Mouse (Mus musculus): ENCODE measurements around the gene Hist1h2af.
A peak's percentile ranks its signal among the peaks of the same experiment; 100 is the strongest.
"Not testable (repeated sequence)": the region's sequence is repeated elsewhere in the genome, so short reads cannot be mapped to it uniquely, and the experiment has no call there.

The Hist1h2af gene

GRCm38 (mm10) chr13:23535137-23536075, 1.7 kb downstream of the Hist1h2af start, which contains the start of gene Hist1h3g:
Gene Hist1h3g, plus strand, starts transcription at chr13:23535422.
- peak; percentile 73 to 82 for DNase-seq (ENCODE audit: low spot score in 2 of 2)

- DNase-seq (ENCODE audit: low spot score in 2 of 2), result no peak
These were observed 2.5 kb downstream of the Hist1h2af start for GRCm38 (mm10) chr13:23536076-23536822.

GRCm38 (mm10) chr13:23537006-23537710, 3.5 kb downstream of the Hist1h2af start:
- no peak for DNase-seq (ENCODE audit: low spot score in 2 of 2)

- no peak for DNase-seq (ENCODE audit: low spot score in 2 of 2)
These were observed 4.5 kb downstream of the Hist1h2af start for GRCm38 (mm10) chr13:23538249-23538648.

GRCm38 (mm10) chr13:23539821-23540220, 6.1 kb downstream of the Hist1h2af start:
- DNase-seq (ENCODE audit: low spot score in 2 of 2), result not testable (repeated sequence)

GRCm38 (mm10) chr13:23541497-23541896, 7.8 kb downstream of the Hist1h2af start:
- DNase-seq (ENCODE audit: low spot score in 2 of 2), result no peak

GRCm38 (mm10) chr13:23542225-23542980, 8.7 kb downstream of the Hist1h2af start:
- not testable (repeated sequence) for DNase-seq (ENCODE audit: low spot score in 2 of 2)

GRCm38 (mm10) chr13:23542999-23543607, 9.4 kb downstream of the Hist1h2af start, which contains the start of gene Hist1h2bh:
Gene Hist1h2bh, minus strand, starts transcription at chr13:23543392.
- DNase-seq (ENCODE audit: low spot score in 2 of 2), result peak; percentile 62 to 67

GRCm38 (mm10) chr13:23543965-23544786, 10.5 kb downstream of the Hist1h2af start, which contains the start of gene Hist1h3f:
Gene Hist1h3f, plus strand, starts transcription at chr13:23544052.
- DNase-seq (ENCODE audit: low spot score in 2 of 2), result peak; percentile 67 to 77

GRCm38 (mm10) chr13:23544787-23545120, 11.0 kb downstream of the Hist1h2af start:
- DNase-seq (ENCODE audit: low spot score in 2 of 2), result not testable (repeated sequence)

GRCm38 (mm10) chr13:23546694-23547093, 13.0 kb downstream of the Hist1h2af start:
- no peak for DNase-seq (ENCODE audit: low spot score in 2 of 2)

- DNase-seq (ENCODE audit: low spot score in 2 of 2), result no peak
These were observed 17.0 kb downstream of the Hist1h2af start for GRCm38 (mm10) chr13:23550761-23551145.

GRCm38 (mm10) chr13:23551146-23551834, 17.6 kb downstream of the Hist1h2af start, which contains the start of gene Hist1h4f:
Gene Hist1h4f, minus strand, starts transcription at chr13:23551648.
- DNase-seq (ENCODE audit: low spot score in 2 of 2), result peak; percentile 85 to 90

- no peak for DNase-seq (ENCODE audit: low spot score in 2 of 2)
These were observed 18.5 kb downstream of the Hist1h2af start for GRCm38 (mm10) chr13:23551931-23552914.

GRCm38 (mm10) chr13:23552962-23553361, 19.3 kb downstream of the Hist1h2af start, which contains the start of gene Hist1h1d:
Gene Hist1h1d, plus strand, starts transcription at chr13:23553262.
- DNase-seq (ENCODE audit: low spot score in 2 of 2), result no peak

GRCm38 (mm10) chr13:23554393-23554792, 20.7 kb downstream of the Hist1h2af start:
- DNase-seq (ENCODE audit: low spot score in 2 of 2), result no peak
